Mouse (Mus musculus) 416B (cell line): ENCODE data around the gene Tox2.

ENCODE experiments used
- DNase-seq: peaks from one replicate; pipeline ENCODE4 v3.0.0; 2011; ENCODE audit warnings: low read depth

Gene Tox2

GRCm38 (mm10) chr2:163330742-163331141 is 127.8 kb downstream of the Tox2 start:
- peak; percentile 70 for DNase-seq

GRCm38 (mm10) chr2:163331423-163331822 is 128.5 kb downstream of the Tox2 start:
- DNase-seq = no peak

GRCm38 (mm10) chr2:163332368-163333055 is 129.6 kb downstream of the Tox2 start:
- no peak for DNase-seq

DNA sequence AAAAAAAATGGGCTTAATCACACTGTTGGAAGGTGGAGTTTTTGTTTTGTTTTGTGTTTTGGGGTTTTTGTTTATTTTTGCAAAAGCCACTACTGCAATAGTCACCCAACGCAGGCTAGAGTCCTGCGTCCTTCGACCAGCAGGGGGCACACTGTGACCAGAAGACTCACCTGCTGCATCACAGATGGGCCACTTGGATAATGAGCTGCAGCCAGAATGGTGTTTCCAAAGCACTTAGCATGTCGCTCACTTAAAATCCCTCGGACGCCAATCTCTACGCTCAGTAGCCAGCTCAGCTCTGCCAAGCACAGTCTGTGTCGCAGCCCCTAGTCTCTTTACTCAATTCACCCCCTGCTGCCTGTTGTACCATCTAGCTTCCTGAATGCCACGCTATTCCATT is 137.3 kb downstream of the Tox2 start:
- DNase-seq = peak; percentile 56

- peak; percentile 37 for DNase-seq
Observed at GRCm38 (mm10) chr2:163343671-163344070, 140.7 kb downstream of the Tox2 start.

- DNase-seq = no peak
Observed at GRCm38 (mm10) chr2:163344976-163345660, 142.2 kb downstream of the Tox2 start.

- DNase-seq = no peak
Observed at GRCm38 (mm10) chr2:163346497-163346896, 143.6 kb downstream of the Tox2 start.

DNA sequence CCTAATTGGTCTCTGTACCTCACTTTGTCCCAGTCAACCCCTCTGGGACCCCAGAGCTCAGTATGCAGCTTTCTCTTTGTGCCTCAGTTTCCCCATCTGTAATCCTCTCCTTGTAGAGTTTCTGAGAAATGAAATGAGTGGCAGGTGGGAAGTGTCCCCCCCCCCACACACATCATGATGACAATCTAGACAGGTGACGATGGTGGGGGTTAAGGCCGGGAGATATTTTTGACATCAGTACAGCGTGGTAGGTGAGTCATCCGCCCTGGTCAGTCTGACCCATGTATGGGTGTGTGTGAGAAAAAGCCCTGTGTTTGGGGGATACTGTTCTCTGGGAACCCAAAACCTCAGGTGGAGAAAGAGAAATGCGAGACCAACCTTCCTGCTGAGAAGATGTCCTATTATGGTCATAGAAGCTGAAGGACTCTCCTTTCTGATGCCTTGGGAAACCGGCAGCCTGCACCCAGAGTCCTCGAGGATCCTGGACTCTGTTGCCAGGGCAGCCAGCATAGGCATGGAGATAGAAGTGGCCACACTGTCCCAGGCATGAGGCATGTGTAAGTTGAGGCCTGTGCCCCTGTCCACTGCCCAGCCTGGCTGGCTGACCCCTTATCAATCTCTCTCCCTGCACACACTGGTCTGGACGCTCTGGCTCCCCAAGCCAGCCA is 144.7 kb downstream of the Tox2 start:
- no peak for DNase-seq

- no peak for DNase-seq
Observed at GRCm38 (mm10) chr2:163348677-163349076, 145.8 kb downstream of the Tox2 start.

- DNase-seq = no peak
Observed at GRCm38 (mm10) chr2:163349411-163349810, 146.5 kb downstream of the Tox2 start.

GRCm38 (mm10) chr2:163350443-163350842 is 147.5 kb downstream of the Tox2 start:
- no peak for DNase-seq

DNA sequence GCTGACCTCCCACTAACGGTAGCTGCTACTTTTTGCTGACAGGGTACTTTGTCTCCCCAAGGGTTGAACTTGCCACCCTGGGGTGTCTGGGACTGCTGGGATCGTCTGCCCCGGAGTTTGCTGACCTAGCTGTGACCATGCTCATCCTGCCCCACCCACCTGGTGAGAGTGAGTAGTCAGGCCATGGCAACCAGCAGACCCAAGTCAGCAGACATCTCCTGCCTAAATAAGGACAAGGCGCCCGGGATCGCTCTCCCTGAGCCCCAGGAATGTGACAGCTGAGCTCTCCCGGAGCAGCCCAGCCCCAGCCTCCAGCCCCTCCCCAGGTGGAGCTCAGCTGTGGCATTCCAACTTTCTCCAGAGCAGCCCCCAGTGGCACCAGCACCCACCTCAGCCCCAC is 150.8 kb downstream of the Tox2 start:
- no peak for DNase-seq

DNA sequence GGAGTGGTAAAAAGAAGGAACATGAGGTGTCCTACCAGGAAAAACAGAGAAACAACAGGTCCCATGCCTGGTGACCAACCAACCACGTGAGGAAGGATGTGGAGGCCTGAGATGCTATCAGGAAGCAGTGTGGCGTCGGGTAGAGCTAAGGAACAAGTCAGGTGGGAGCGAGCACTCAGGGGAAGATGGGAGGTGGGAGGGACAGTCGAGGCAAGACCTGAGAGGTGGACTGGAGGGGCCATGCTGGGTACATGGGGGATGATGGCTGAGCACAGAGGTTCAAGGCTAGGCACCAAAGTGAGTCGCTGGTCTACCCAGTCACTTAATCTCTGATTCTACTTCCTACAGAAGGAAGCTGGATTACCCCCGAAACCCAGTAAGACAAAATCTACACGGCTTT is 152.7 kb downstream of the Tox2 start:
- no peak for DNase-seq

- no peak for DNase-seq
Observed at GRCm38 (mm10) chr2:163356113-163356840, 153.4 kb downstream of the Tox2 start.

- DNase-seq = no peak
Observed at GRCm38 (mm10) chr2:163358662-163359061, 155.7 kb downstream of the Tox2 start.

GRCm38 (mm10) chr2:163359253-163359652 is 156.3 kb downstream of the Tox2 start:
- DNase-seq = no peak

DNA sequence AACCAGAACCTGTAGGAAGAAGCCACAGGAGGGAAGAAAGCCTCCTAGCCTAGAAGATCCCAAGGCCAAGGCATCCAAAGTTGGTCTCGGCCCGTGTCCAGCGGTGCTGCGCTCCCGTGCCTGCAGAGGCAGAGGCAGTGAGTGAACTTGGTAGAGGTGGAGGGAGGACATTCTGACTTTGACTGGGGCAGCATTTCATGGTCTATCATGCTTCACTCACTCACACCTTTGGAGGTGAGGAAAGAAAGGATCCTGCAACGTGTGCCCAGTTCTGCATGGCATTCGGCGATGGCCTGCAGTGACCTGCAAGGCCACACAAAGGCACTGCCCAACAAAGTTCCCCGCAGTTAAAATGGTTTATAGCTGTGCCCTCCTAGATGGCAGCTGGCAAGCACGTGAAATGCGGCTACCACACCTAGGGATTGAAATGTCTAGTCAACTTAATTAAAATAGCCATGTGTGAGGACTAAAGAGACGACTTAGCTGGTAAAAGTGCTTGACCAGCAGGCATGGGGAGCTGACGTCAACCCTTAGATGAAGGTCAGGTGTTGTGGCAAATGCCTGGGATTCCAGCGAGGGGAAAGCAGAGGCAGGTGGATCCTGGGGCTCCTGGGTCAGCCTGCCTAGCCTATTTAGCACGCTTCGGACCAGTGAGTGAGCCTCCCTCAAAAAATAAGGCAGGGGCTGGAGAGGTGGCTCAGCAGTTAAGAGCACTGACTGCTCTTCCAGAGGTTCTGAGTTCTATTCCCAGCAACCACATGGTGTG is 158.1 kb downstream of the Tox2 start:
- DNase-seq = no peak

DNA sequence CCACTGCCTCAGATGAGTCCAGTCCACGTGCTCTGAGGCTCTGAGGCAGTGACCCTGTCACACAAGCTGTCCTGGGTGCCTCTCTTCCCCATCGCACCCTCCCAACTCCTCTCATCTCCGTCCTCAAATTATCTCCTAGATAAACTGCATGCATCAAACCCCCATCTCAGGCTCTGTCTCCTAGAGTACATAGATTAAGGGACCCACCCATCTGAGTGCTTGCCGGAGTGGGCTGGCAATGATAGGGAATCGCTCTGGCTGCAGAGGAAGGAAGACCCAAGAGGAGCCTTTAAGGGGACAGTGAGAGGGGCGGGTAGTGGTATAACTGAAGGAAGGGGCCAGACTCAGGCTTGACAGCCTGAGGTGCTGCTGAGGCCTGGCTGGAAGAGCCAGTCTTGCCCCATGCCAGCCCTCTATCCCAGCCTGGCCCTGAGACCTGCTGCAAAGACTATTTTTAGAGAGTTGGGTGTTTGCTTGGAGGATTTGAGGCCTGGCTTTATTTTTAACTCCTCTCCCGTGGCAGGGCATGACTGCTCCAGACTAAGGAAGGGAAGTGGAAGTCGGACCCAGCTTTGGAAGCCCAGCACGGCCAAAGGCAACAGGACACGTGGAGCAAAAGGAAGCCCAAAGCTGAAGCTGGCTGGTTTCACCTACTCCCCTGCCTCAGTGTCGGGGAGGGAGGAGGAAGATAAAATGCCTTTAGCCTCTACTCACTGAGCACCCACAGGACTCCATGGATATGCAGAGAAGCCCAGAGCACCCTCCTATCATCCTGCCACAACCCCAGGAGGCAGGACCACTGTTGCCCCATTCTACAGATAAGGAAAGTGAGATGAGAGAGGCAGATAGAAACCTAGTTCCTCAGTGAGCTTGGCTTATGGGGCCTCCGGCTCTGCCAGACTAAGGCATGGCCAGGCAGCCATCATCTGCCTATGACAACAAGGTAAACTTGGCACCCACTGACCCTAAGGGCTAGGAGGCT is 160.3 kb downstream of the Tox2 start:
- DNase-seq = no peak

DNA sequence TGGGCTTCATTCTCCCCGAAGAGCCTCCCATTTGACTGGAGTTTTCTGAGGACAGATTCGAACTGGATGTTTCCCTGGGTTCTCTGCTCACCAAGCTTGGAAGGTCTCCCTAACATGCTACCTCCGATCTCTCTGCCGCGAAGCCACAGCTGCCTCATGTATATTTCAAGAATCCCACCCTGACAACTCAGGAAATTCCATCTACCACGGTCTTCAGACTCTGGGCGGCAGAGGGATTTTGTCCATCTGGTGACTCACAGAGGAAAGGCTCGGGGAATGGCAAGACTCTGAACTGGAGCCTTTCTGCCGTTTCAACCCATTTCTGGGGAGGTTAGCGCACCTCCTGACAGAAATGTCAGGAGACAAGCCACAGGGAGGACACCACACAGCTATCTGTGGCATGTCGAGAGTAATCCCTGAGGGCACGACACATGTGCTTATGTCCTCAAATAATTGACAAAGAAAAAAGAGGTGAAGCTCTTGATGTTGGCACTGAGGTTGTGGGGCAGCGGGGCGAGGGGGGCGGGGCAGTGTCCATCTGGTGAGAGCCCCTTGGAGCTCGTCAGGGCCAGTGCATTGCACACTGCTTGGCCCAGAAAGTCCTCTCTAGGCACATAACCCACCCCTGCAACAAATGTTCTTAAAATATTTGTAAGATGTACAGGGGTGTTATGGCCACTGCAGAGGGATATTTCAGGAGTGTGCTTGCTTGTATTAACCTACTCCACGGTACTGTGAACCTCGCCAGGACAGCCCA is 162.0 kb downstream of the Tox2 start:
- DNase-seq = no peak

GRCm38 (mm10) chr2:163370175-163370574 is 167.2 kb downstream of the Tox2 start:
- no peak for DNase-seq
